Mouse (Mus musculus): Measurements from ENCODE around the gene Slc22a12. TPM values are rescaled to one million over a fixed set of nuclear protein-coding genes. Genes with fewer than 3 reads are reported as not detected.
A peak's percentile ranks its signal among the peaks of the same experiment; 100 is the strongest.

Gene Slc22a12
- total and polyA plus RNA-seq, 3 experiments: not detected

GRCm38 (mm10) chr19:6529265-6529985, 13.4 kb downstream of the Slc22a12 start:
- Histone ChIP-seq H3K9ac (ENCODE audit: control insufficient read depth, low read depth, low read length, poor library complexity, severe bottlenecking) (no peak overlapping the region), H3K9me3 (replicated peaks; ENCODE audit: insufficient read depth, low read length) (no peaks in the 10 kb centered on the region), H3K4me3 (ENCODE audit: control insufficient read depth in 1 of 2, insufficient read depth in 1 of 2, low read depth in 2 of 2, low read length in 2 of 2) (no peak overlapping the region), H3K36me3 (ENCODE audit: control insufficient read depth in 1 of 2, insufficient read depth in 2 of 2, low read length in 2 of 2) (no peaks in the 10 kb centered on the region), H3K79me2 (ENCODE audit: control insufficient read depth, insufficient read depth, low read length, poor library complexity) (no peaks in the 10 kb centered on the region), H3K27me3 (ENCODE audit: control insufficient read depth in 1 of 2, insufficient read depth in 2 of 2, low read length in 2 of 2) (no peaks in the 10 kb centered on the region), H3K27ac (ENCODE audit: control insufficient read depth, low read depth, low read length) (no peak overlapping the region), H3K4me1 (ENCODE audit: control insufficient read depth in 1 of 2, insufficient read depth in 2 of 2, low read length in 2 of 2) (no peaks in the 10 kb centered on the region)
- no peak for TF ChIP-seq EP300 (IDR thresholded peaks at IDR 0.05; ENCODE audit: low read depth in 1 of 2, low read length in 2 of 2)
- TF ChIP-seq TAL1 (IDR thresholded peaks at IDR 0.05; ENCODE audit: low read length): no peak
- TF ChIP-seq HCFC1 (IDR thresholded peaks at IDR 0.05; ENCODE audit: low read depth, low read length): peak; percentile 80
- no peak for TF ChIP-seq RAD21 (IDR thresholded peaks at IDR 0.05; ENCODE audit: low read depth, low read length)
- TF ChIP-seq KAT2A (conservative IDR thresholded peaks at IDR 0.05; ENCODE audit: low read depth, low read length): peak; percentile 28; the same call in 1 of the 2 replicates
- TF ChIP-seq ZC3H11A (IDR thresholded peaks at IDR 0.05; ENCODE audit: low read depth, low read length): no peak
- DNase-seq (ENCODE audit: low read depth, low spot score): peak; percentile 14

GRCm38 (mm10) chr19:6527839-6528531, 14.8 kb downstream of the Slc22a12 start:
- Histone ChIP-seq H3K9ac (ENCODE audit: control insufficient read depth, low read depth, low read length, poor library complexity, severe bottlenecking) (no peak overlapping the region), H3K4me1 (ENCODE audit: control insufficient read depth in 1 of 2, insufficient read depth in 2 of 2, low read length in 2 of 2) (no peaks in the 10 kb centered on the region), H3K36me3 (ENCODE audit: control insufficient read depth in 1 of 2, insufficient read depth in 2 of 2, low read length in 2 of 2) (no peaks in the 10 kb centered on the region), H3K79me2 (ENCODE audit: control insufficient read depth, insufficient read depth, low read length, poor library complexity) (no peaks in the 10 kb centered on the region), H3K4me3 (ENCODE audit: control insufficient read depth in 1 of 2, insufficient read depth in 1 of 2, low read depth in 2 of 2, low read length in 2 of 2) (no peak overlapping the region), H3K9me3 (replicated peaks; ENCODE audit: insufficient read depth, low read length) (no peaks in the 10 kb centered on the region), H3K27ac (ENCODE audit: control insufficient read depth, low read depth, low read length) (no peak overlapping the region), H3K27me3 (ENCODE audit: control insufficient read depth in 1 of 2, insufficient read depth in 2 of 2, low read length in 2 of 2) (no peaks in the 10 kb centered on the region)
- TF ChIP-seq POLR2AphosphoS5 (IDR thresholded peaks at IDR 0.05; ENCODE audit: borderline replicate concordance, low read depth, low read length) (no peak), UBTF (IDR thresholded peaks at IDR 0.05; ENCODE audit: borderline replicate concordance, insufficient read depth, low read depth, low read length) (no peak), MAZ (IDR thresholded peaks at IDR 0.05; ENCODE audit: low read depth, low read length) (no peak), CTCF (IDR thresholded peaks at IDR 0.05 in 2 of 3, conservative IDR thresholded peaks at IDR 0.05 in 1 of 3; ENCODE audit: control insufficient read depth in 1 of 3, insufficient read depth in 1 of 3, low read depth in 2 of 3, low read length in 3 of 3, poor library complexity in 1 of 3, severe bottlenecking in 1 of 3) (no peak), MYB (IDR thresholded peaks at IDR 0.05; ENCODE audit: low read depth, low read length) (no peak), MAX (IDR thresholded peaks at IDR 0.05; ENCODE audit: low read length) (no peak), NELFE (IDR thresholded peaks at IDR 0.05; ENCODE audit: low read depth, low read length) (no peak), SMC3 (IDR thresholded peaks at IDR 0.05; ENCODE audit: low read depth, low read length) (no peak), E2F4 (IDR thresholded peaks at IDR 0.05; ENCODE audit: borderline replicate concordance, low read depth, low read length) (no peak), ZNF384 (IDR thresholded peaks at IDR 0.05; ENCODE audit: low read depth, low read length) (no peak), SIN3A (IDR thresholded peaks at IDR 0.05; ENCODE audit: low read length) (no peak), EP300 (IDR thresholded peaks at IDR 0.05; ENCODE audit: low read depth in 1 of 2, low read length in 2 of 2) (no peak), ZMIZ1 (IDR thresholded peaks at IDR 0.05; ENCODE audit: low read depth, low read length) (no peak), KAT2A (conservative IDR thresholded peaks at IDR 0.05; ENCODE audit: low read depth, low read length) (no peak), ELF1 (IDR thresholded peaks at IDR 0.05; ENCODE audit: low read depth, low read length) (no peak), GATA1 (IDR thresholded peaks at IDR 0.05; ENCODE audit: low read depth, low read length) (no peak), USF1 (IDR thresholded peaks at IDR 0.05; ENCODE audit: low read depth, low read length) (no peak)
- DNase-seq (ENCODE audit: low read depth, low spot score): no peak
